Mouse (Mus musculus) megakaryocyte, embryonic 14.5 days (primary cell): ENCODE measurements at regions not wholly inside any gene's neighbourhood (a gene's known extent, or its start where the extent isn't known, plus 50 kb on each side); places are given as distances from the start of the nearest gene placed in this dataset.
A peak's percentile ranks its signal among the peaks of the same experiment; 100 is the strongest.

Experiments used
- H3K27me3 ChIP-seq: replicated peaks from 2 replicates; pipeline ENCODE3; 2012; ENCODE audit warnings: inconsistent platforms
- H3K36me3 ChIP-seq: replicated peaks from 2 replicates; pipeline ENCODE3; 2012; ENCODE audit warnings: low read length, inconsistent platforms, mixed read lengths
- H3K4me1 ChIP-seq: 2 replicates; pipeline ENCODE4 v1.6.1; 2012; ENCODE audit warnings: inconsistent platforms
- H3K4me3 ChIP-seq: replicated peaks from 2 replicates; pipeline ENCODE3; 2012; ENCODE audit warnings: moderate library complexity, mild to moderate bottlenecking, inconsistent platforms
- H3K9me3 ChIP-seq: 2 replicates; pipeline ENCODE4 v1.6.1; 2012; ENCODE audit warnings: inconsistent platforms
- FLI1 ChIP-seq: IDR thresholded peaks from 2 replicates; pipeline ENCODE4 v1.6.1; 2012; ENCODE audit warnings: low read length, inconsistent platforms, mixed read lengths
- GATA1 ChIP-seq: IDR thresholded peaks from 3 replicates; pipeline ENCODE4 v1.6.1; 2012; ENCODE audit warnings: mixed read lengths, low read length, inconsistent platforms, borderline replicate concordance

DNA sequence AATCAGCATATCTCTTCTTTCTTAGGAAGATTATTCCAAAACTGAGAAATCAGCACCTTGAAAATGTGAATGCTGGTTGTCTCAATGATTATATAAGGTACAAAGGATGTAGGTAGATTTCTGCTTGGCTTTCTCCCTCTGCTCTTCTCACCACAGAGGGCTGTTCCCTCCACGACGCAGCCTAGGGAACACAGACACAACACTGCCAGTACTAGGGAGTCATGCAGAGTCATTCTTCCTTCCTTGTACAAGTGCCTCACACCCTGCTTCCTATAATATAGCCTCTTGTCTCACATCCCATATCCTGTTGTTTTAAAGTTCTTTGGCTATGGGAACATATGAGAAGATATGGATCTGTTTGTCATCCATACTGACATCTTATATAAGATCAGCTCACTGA, 265.1 kb downstream of the 4930544G11Rik start:
- Histone ChIP-seq H3K4me3 (peak overlapping the region; percentile 80), H3K27me3 (peaks cover under 1% of the 10 kb centered on the region), H3K9me3 (no peaks in the 10 kb centered on the region), H3K36me3 (no peaks in the 10 kb centered on the region), H3K4me1 (peaks cover 15% of the 10 kb centered on the region)
- TF ChIP-seq GATA1 (no peak), FLI1 (no peak)

DNA sequence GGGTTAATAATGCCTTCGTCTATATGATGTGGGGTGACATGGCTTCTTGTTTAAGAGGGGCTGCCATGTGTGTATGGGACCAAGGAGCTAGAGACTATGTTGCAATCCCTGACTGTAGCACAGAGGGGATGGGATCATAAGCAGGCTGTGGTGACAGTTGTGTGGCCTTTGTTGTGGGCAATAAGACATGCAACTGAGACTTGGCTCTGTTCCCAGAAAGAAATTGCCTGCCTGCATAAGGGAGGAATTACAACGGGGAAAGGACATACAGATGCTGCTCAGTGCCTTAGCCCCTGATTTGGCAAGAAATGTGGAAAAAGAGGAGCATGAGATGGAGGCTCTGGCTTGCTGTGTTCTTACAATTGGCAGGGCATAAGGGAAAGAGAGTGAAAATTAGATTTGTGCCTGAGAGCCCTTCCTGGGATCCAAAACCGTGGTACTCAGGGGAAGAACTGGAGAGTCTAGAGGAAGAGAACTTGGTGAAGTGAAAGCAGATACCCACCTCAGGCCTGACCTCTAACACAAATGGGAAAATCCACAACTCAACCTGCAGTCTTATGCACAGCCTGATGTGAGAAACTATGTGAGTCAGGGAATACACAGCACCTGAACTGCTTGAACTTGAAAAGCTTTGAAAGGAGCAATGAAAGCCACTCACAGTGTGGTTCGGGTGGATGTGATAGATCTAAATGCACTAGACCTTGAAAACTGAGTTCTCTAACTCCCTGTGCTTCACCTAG, 271.9 kb downstream of the 4930544G11Rik start:
- H3K27me3 ChIP-seq, result peaks cover 2% of the 10 kb centered on the region
- H3K36me3 ChIP-seq, result no peaks in the 10 kb centered on the region
- no peak overlapping the region for H3K4me3 ChIP-seq
- no peaks in the 10 kb centered on the region for H3K9me3 ChIP-seq
- no peak for TF ChIP-seq GATA1
- no peak for TF ChIP-seq FLI1
- H3K4me1 ChIP-seq, result no peaks in the 10 kb centered on the region

DNA sequence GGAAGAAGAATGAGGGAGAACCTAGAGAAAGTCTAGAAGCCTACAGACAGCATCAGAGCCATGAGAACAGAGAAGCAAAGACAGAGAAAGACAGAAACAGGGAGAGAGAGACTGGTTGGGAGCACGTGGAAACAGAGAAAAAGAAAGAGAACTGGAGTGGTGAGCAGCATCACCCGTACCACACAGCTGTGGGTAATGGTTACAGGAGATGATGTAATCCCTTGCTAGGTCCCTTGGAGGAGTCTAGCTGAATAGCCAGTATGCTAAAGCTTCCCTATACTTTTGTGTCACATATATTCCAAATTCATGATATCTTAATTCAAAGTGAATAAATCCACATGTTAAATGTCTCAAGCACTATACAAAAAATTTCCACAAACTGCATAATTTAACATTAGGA, 284.0 kb downstream of the 4930544G11Rik start:
- no peak overlapping the region for H3K4me3 ChIP-seq
- H3K9me3 ChIP-seq, result peaks cover 3% of the 10 kb centered on the region
- H3K36me3 ChIP-seq, result no peaks in the 10 kb centered on the region
- no peaks in the 10 kb centered on the region for H3K27me3 ChIP-seq
- no peaks in the 10 kb centered on the region for H3K4me1 ChIP-seq
- TF ChIP-seq FLI1, result no peak
- TF ChIP-seq GATA1, result no peak

GRCm38 (mm10) chr6:66255378-66255777, 279.8 kb upstream of the Mad2l1 start:
- Histone ChIP-seq H3K27me3 (peaks cover 3% of the 10 kb centered on the region), H3K4me1 (no peaks in the 10 kb centered on the region), H3K36me3 (no peaks in the 10 kb centered on the region), H3K9me3 (peaks cover 11% of the 10 kb centered on the region), H3K4me3 (no peak overlapping the region)
- TF ChIP-seq GATA1, result no peak
- TF ChIP-seq FLI1, result no peak

- Histone ChIP-seq H3K27me3 (peaks cover 4% of the 10 kb centered on the region), H3K4me3 (no peak overlapping the region)
- TF ChIP-seq GATA1 (no peak), FLI1 (no peak)
Observed at GRCm38 (mm10) chr6:66263429-66263828, 271.8 kb upstream of the Mad2l1 start.

DNA sequence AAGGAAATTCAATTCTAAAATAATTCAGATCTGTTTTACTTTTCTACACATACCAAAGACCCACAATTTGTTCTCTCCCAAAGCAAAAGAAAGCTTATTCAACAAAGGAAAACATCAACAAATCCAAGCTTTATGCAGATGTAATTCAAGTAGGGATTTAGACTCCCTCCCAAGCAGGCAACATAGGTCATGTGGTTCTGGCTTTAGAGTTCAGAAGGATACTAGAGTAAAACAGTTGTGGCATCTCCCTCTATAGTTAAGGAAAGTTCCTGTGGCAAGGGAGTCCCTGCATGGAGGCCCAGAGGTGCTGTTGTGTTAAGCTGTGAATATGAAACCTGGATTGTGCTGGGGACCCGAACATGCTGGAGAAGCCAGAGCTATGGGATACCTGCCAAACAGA, 271.3 kb upstream of the Mad2l1 start:
- TF ChIP-seq FLI1, result no peak
- no peak for TF ChIP-seq GATA1
- peaks cover 10% of the 10 kb centered on the region; the same call in 1 of the 2 replicates for H3K4me1 ChIP-seq

More at GRCm38 (mm10) chr6:66263429-66263828, 271.8 kb upstream of the Mad2l1 start:
- Histone ChIP-seq H3K9me3 (no peaks in the 10 kb centered on the region), H3K4me1 (peaks cover 10% of the 10 kb centered on the region; the same call in 1 of the 2 replicates), H3K36me3 (no peaks in the 10 kb centered on the region)

GRCm38 (mm10) chr6:66268427-66268826, 266.8 kb upstream of the Mad2l1 start:
- Histone ChIP-seq H3K9me3 (no peaks in the 10 kb centered on the region), H3K27me3 (peaks cover 2% of the 10 kb centered on the region), H3K36me3 (no peaks in the 10 kb centered on the region), H3K4me3 (no peak overlapping the region), H3K4me1 (peaks cover 37% of the 10 kb centered on the region)
- TF ChIP-seq FLI1 (no peak), GATA1 (no peak)

More for the DNA sequence above, 271.3 kb upstream of the Mad2l1 start:
- Histone ChIP-seq H3K4me3 (no peak overlapping the region), H3K36me3 (no peaks in the 10 kb centered on the region), H3K9me3 (no peaks in the 10 kb centered on the region), H3K27me3 (peaks cover 2% of the 10 kb centered on the region)

- Histone ChIP-seq H3K4me3 (no peak overlapping the region), H3K9me3 (no peaks in the 10 kb centered on the region), H3K27me3 (no peaks in the 10 kb centered on the region), H3K36me3 (no peaks in the 10 kb centered on the region), H3K4me1 (peaks cover 46% of the 10 kb centered on the region)
- no peak for TF ChIP-seq GATA1
- no peak for TF ChIP-seq FLI1
Observed at GRCm38 (mm10) chr6:66271414-66272206, 263.6 kb upstream of the Mad2l1 start.

GRCm38 (mm10) chr6:66272216-66272615, 263.0 kb upstream of the Mad2l1 start:
- Histone ChIP-seq H3K9me3 (no peaks in the 10 kb centered on the region), H3K36me3 (no peaks in the 10 kb centered on the region), H3K4me1 (peaks cover 46% of the 10 kb centered on the region), H3K27me3 (no peaks in the 10 kb centered on the region), H3K4me3 (peak overlapping the region; percentile 47)
- no peak for TF ChIP-seq GATA1
- TF ChIP-seq FLI1, result no peak

- Histone ChIP-seq H3K27me3 (no peaks in the 10 kb centered on the region), H3K4me1 (peaks cover 46% of the 10 kb centered on the region), H3K9me3 (0 out of 2 replicates have a peak, but pooled peaks cover 5% of the 10 kb centered on the region), H3K4me3 (peak overlapping the region; percentile 69), H3K36me3 (no peaks in the 10 kb centered on the region)
- no peak for TF ChIP-seq GATA1
- no peak for TF ChIP-seq FLI1
Observed at GRCm38 (mm10) chr6:66274737-66275136, 260.5 kb upstream of the Mad2l1 start.
